Mouse (Mus musculus): ENCODE measurements around the gene Dscaml1. TPM values are rescaled to one million over a fixed set of nuclear protein-coding genes. Genes with fewer than 3 reads are reported as not detected.
A peak's percentile ranks its signal among the peaks of the same experiment; 100 is the strongest.

The Dscaml1 gene
- total and polyA plus RNA-seq, 2 experiments from 2014 or later, result 0.04 to 0.84 TPM

GRCm38 (mm10) chr9:45586475-45586874 lies 160.0 kb downstream of the Dscaml1 start:
- no peaks in the 10 kb centered on the region for H3K36me3 ChIP-seq (replicated peaks; ENCODE audit: control insufficient read depth, insufficient read depth, low read length)
- ATAC-seq (ENCODE audit: insufficient read depth, low read depth) (no peak), DNase-seq (ENCODE audit: low spot score) (no peak)
- no peaks in the 10 kb centered on the region for H3K27me3 ChIP-seq (ENCODE audit: control insufficient read depth, insufficient read depth, low read length)
- no peak overlapping the region for H3K27ac ChIP-seq (ENCODE audit: low read depth)
- 52% methylated on average over 9 of the region's 9 CpGs for WGBS
- H3K4me3 ChIP-seq (ENCODE audit: low read depth, low read length), result no peak overlapping the region
- H3K4me1 ChIP-seq (ENCODE audit: control insufficient read depth, insufficient read depth), result no peaks in the 10 kb centered on the region
- no peak overlapping the region for H3K9ac ChIP-seq (replicated peaks; ENCODE audit: low read depth, low read length)
- no peak overlapping the region for H3K4me2 ChIP-seq (ENCODE audit: low read depth, low read length)
- no peaks in the 10 kb centered on the region for H3K9me3 ChIP-seq (replicated peaks; ENCODE audit: control insufficient read depth, low read length)
- TF ChIP-seq CTCF (IDR thresholded peaks at IDR 0.05; ENCODE audit: low read depth) (no peak), EP300 (IDR thresholded peaks at IDR 0.05; ENCODE audit: low read depth) (no peak)

GRCm38 (mm10) chr9:45587704-45588103 lies 161.3 kb downstream of the Dscaml1 start:
- Histone ChIP-seq H3K36me3 (replicated peaks; ENCODE audit: control insufficient read depth, insufficient read depth, low read length) (no peaks in the 10 kb centered on the region), H3K9me3 (replicated peaks; ENCODE audit: control insufficient read depth, low read length) (no peaks in the 10 kb centered on the region), H3K4me3 (ENCODE audit: low read depth, low read length) (no peak overlapping the region), H3K9ac (replicated peaks; ENCODE audit: low read depth, low read length) (no peak overlapping the region), H3K27me3 (ENCODE audit: control insufficient read depth, insufficient read depth, low read length) (no peaks in the 10 kb centered on the region), H3K4me1 (ENCODE audit: control insufficient read depth, insufficient read depth) (no peaks in the 10 kb centered on the region), H3K4me2 (ENCODE audit: low read depth, low read length) (no peak overlapping the region), H3K27ac (ENCODE audit: low read depth) (no peak overlapping the region)
- no peak for ATAC-seq (ENCODE audit: insufficient read depth, low read depth)
- TF ChIP-seq CTCF (IDR thresholded peaks at IDR 0.05; ENCODE audit: low read depth), result no peak
- no peak for TF ChIP-seq EP300 (IDR thresholded peaks at IDR 0.05; ENCODE audit: low read depth)
- WGBS, result 91% methylated on average over 7 of the region's 7 CpGs
- no peak for DNase-seq (ENCODE audit: low spot score)

- TF ChIP-seq CTCF (IDR thresholded peaks at IDR 0.05; ENCODE audit: low read depth), result peak; percentile 77
- TF ChIP-seq EP300 (IDR thresholded peaks at IDR 0.05; ENCODE audit: low read depth), result no peak
- Histone ChIP-seq H3K27ac (ENCODE audit: low read depth) (no peak overlapping the region), H3K4me3 (ENCODE audit: low read depth, low read length) (no peak overlapping the region), H3K9ac (replicated peaks; ENCODE audit: low read depth, low read length) (no peak overlapping the region), H3K4me2 (ENCODE audit: low read depth, low read length) (no peak overlapping the region), H3K27me3 (ENCODE audit: control insufficient read depth, insufficient read depth, low read length) (no peaks in the 10 kb centered on the region), H3K36me3 (replicated peaks; ENCODE audit: control insufficient read depth, insufficient read depth, low read length) (no peaks in the 10 kb centered on the region), H3K4me1 (ENCODE audit: control insufficient read depth, insufficient read depth) (no peaks in the 10 kb centered on the region), H3K9me3 (replicated peaks; ENCODE audit: control insufficient read depth, low read length) (no peaks in the 10 kb centered on the region)
- ATAC-seq (ENCODE audit: insufficient read depth, low read depth) (no peak), DNase-seq (ENCODE audit: low spot score) (peak; percentile 21)
- 72% methylated on average over 3 of the region's 3 CpGs for WGBS
These were observed 163.4 kb downstream of the Dscaml1 start for GRCm38 (mm10) chr9:45589867-45590266.

GRCm38 (mm10) chr9:45591061-45591460 lies 164.6 kb downstream of the Dscaml1 start:
- TF ChIP-seq EP300 (IDR thresholded peaks at IDR 0.05; ENCODE audit: low read depth) (no peak), CTCF (IDR thresholded peaks at IDR 0.05; ENCODE audit: low read depth) (no peak)
- H3K4me2 ChIP-seq (ENCODE audit: low read depth, low read length), result no peak overlapping the region
- H3K27me3 ChIP-seq (ENCODE audit: control insufficient read depth, insufficient read depth, low read length), result no peaks in the 10 kb centered on the region
- H3K9ac ChIP-seq (replicated peaks; ENCODE audit: low read depth, low read length), result no peak overlapping the region
- H3K4me3 ChIP-seq (ENCODE audit: low read depth, low read length), result no peak overlapping the region
- H3K36me3 ChIP-seq (replicated peaks; ENCODE audit: control insufficient read depth, insufficient read depth, low read length), result no peaks in the 10 kb centered on the region
- ATAC-seq (ENCODE audit: insufficient read depth, low read depth), result no peak
- WGBS, result 84% methylated on average over 2 of the region's 2 CpGs
- H3K4me1 ChIP-seq (ENCODE audit: control insufficient read depth, insufficient read depth), result no peaks in the 10 kb centered on the region
- no peaks in the 10 kb centered on the region for H3K9me3 ChIP-seq (replicated peaks; ENCODE audit: control insufficient read depth, low read length)
- H3K27ac ChIP-seq (ENCODE audit: low read depth), result no peak overlapping the region
- no peak for DNase-seq (ENCODE audit: low spot score)

- no peaks in the 10 kb centered on the region for H3K9me3 ChIP-seq (replicated peaks; ENCODE audit: control insufficient read depth, low read length)
- no peak for DNase-seq (ENCODE audit: low spot score)
- TF ChIP-seq EP300 (IDR thresholded peaks at IDR 0.05; ENCODE audit: low read depth) (no peak), CTCF (IDR thresholded peaks at IDR 0.05; ENCODE audit: low read depth) (no peak)
- no peak for ATAC-seq (ENCODE audit: insufficient read depth, low read depth)
- H3K4me1 ChIP-seq (ENCODE audit: control insufficient read depth, insufficient read depth), result no peaks in the 10 kb centered on the region
- no peak overlapping the region for H3K27ac ChIP-seq (ENCODE audit: low read depth)
- no peaks in the 10 kb centered on the region for H3K27me3 ChIP-seq (ENCODE audit: control insufficient read depth, insufficient read depth, low read length)
- H3K4me3 ChIP-seq (ENCODE audit: low read depth, low read length), result no peak overlapping the region
- no peak overlapping the region for H3K9ac ChIP-seq (replicated peaks; ENCODE audit: low read depth, low read length)
- H3K4me2 ChIP-seq (ENCODE audit: low read depth, low read length), result no peak overlapping the region
- 80% methylated on average over 9 of the region's 9 CpGs for WGBS
- H3K36me3 ChIP-seq (replicated peaks; ENCODE audit: control insufficient read depth, insufficient read depth, low read length), result no peaks in the 10 kb centered on the region
These were observed 165.9 kb downstream of the Dscaml1 start for GRCm38 (mm10) chr9:45592374-45592773.

- ATAC-seq (ENCODE audit: insufficient read depth, low read depth) (no peak), DNase-seq (ENCODE audit: low spot score) (no peak)
- no peak for TF ChIP-seq CTCF (IDR thresholded peaks at IDR 0.05; ENCODE audit: low read depth)
- TF ChIP-seq EP300 (IDR thresholded peaks at IDR 0.05; ENCODE audit: low read depth), result no peak
- whole genome bisulfite sequencing, result 72% methylated on average over 5 of the region's 5 CpGs
- H3K9ac ChIP-seq (replicated peaks; ENCODE audit: low read depth, low read length), result no peak overlapping the region
- H3K27me3 ChIP-seq (ENCODE audit: control insufficient read depth, insufficient read depth, low read length), result no peaks in the 10 kb centered on the region
- no peaks in the 10 kb centered on the region for H3K4me1 ChIP-seq (ENCODE audit: control insufficient read depth, insufficient read depth)
- H3K36me3 ChIP-seq (replicated peaks; ENCODE audit: control insufficient read depth, insufficient read depth, low read length), result no peaks in the 10 kb centered on the region
- H3K27ac ChIP-seq (ENCODE audit: low read depth), result no peak overlapping the region
- no peaks in the 10 kb centered on the region for H3K9me3 ChIP-seq (replicated peaks; ENCODE audit: control insufficient read depth, low read length)
- no peak overlapping the region for H3K4me3 ChIP-seq (ENCODE audit: low read depth, low read length)
- no peak overlapping the region for H3K4me2 ChIP-seq (ENCODE audit: low read depth, low read length)
These were observed 171.7 kb downstream of the Dscaml1 start for GRCm38 (mm10) chr9:45598117-45598516.
